Mouse (Mus musculus): ENCODE results near the gene Dnah3. TPM values are rescaled to one million over a fixed set of nuclear protein-coding genes. Genes with fewer than 3 reads are reported as not detected.

Gene Dnah3
- polyA plus RNA-seq, 1 experiment from 2014 or later: not detected

- H3K9ac ChIP-seq: no peak overlapping the region
- H3K9me3 ChIP-seq: no peaks in the 10 kb centered on the region
- ATAC-seq (ENCODE audit: insufficient number of reproducible peaks, low FRiP score, low TSS enrichment, low read depth): no peak
- 90% methylated on average over 4 of the region's 4 CpGs for WGBS
- H3K27me3 ChIP-seq: no peaks in the 10 kb centered on the region
- no peak overlapping the region for H3K4me3 ChIP-seq
- H3K4me2 ChIP-seq: no peak overlapping the region
- no peak overlapping the region for H3K27ac ChIP-seq
- peaks cover 14% of the 10 kb centered on the region; the same call in 1 of the 2 replicates for H3K4me1 ChIP-seq
- no peaks in the 10 kb centered on the region for H3K36me3 ChIP-seq
Observed at GRCm38 (mm10) chr7:119892742-119893141, 202.3 kb downstream of the Dnah3 start.

DNA sequence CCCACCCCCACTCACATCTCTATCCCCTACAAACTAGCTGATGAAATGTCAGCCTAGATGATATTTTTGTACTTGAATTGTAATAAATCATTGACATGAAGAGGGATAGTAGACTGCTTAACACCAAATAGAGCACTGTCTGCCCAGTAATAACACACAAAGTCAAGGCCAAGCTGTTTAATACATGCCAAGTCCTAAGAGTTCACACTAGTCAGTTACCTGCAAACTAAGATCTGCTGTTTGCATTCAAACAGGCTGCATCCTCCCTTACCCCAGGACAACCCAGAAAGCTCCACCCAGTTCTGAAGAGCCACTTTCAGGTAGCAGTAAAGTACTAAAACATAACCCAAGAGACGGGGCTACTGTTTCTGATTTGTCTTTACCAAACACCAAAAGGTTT is 202.9 kb downstream of the Dnah3 start:
- H3K4me3 ChIP-seq: no peak overlapping the region
- 79% methylated on average over 1 of the region's 1 CpGs for WGBS
- no peak for ATAC-seq (ENCODE audit: insufficient number of reproducible peaks, low FRiP score, low TSS enrichment, low read depth)

GRCm38 (mm10) chr7:119887887-119888286 is 207.2 kb downstream of the Dnah3 start:
- Histone ChIP-seq H3K4me1 (no peaks in the 10 kb centered on the region), H3K9ac (no peak overlapping the region), H3K4me2 (no peak overlapping the region), H3K27me3 (no peaks in the 10 kb centered on the region), H3K4me3 (no peak overlapping the region), H3K36me3 (no peaks in the 10 kb centered on the region), H3K27ac (no peak overlapping the region), H3K9me3 (no peaks in the 10 kb centered on the region)
- ATAC-seq (ENCODE audit: insufficient number of reproducible peaks, low FRiP score, low TSS enrichment, low read depth): no peak
- 88% methylated on average over 4 of the region's 4 CpGs for WGBS

More for the DNA sequence above, 202.9 kb downstream of the Dnah3 start:
- Histone ChIP-seq H3K4me1 (peaks cover 14% of the 10 kb centered on the region; the same call in 1 of the 2 replicates), H3K9me3 (no peaks in the 10 kb centered on the region), H3K4me2 (no peak overlapping the region), H3K27me3 (no peaks in the 10 kb centered on the region), H3K36me3 (no peaks in the 10 kb centered on the region), H3K27ac (no peak overlapping the region), H3K9ac (no peak overlapping the region)

DNA sequence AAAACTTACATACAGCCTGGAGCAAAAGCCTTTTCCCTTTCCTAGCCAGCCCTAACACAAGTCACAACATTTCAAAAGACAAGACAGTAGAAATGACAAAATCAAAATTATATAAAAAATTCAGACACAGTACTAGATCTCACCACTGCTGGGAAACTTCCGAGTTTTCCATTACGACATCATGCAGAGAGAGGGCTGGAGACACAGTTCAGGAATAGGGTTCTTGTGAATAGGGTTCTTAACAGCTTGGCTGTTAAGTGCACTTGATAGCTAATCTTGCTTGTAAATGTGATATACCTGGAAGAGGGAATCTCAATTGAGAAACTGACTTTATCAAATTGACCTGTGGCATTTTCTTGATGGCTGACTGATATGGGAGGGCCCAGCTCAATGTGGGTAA is 213.9 kb downstream of the Dnah3 start:
- Histone ChIP-seq H3K4me3 (no peak overlapping the region), H3K9me3 (no peaks in the 10 kb centered on the region), H3K4me2 (no peak overlapping the region), H3K9ac (no peak overlapping the region), H3K27ac (no peak overlapping the region), H3K4me1 (no peaks in the 10 kb centered on the region), H3K27me3 (no peaks in the 10 kb centered on the region), H3K36me3 (peaks cover 6% of the 10 kb centered on the region; the same call in 1 of the 2 replicates)
- 96% methylated on average over 2 of the region's 2 CpGs for WGBS
- ATAC-seq (ENCODE audit: insufficient number of reproducible peaks, low FRiP score, low TSS enrichment, low read depth): no peak

DNA sequence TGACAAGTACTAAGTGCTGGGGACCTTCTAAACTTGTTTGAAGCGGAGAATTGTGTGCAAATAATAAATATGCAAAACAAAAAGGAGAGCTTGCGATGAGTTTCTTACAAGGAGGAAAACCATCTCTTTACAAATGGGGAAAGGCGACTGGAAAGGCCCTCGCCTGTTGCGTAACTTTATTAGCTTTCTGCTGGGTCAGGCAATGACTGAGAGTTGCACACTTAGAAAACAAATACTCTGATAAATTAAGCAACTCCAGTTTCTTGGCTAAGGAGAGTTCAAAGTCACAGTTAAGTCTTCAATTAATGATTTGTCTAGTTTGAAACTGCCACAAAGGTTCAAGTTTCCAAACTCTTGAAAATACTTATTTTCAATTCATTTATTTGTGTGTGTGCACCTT is 214.7 kb downstream of the Dnah3 start:
- no peaks in the 10 kb centered on the region for H3K27me3 ChIP-seq
- no peak overlapping the region for H3K27ac ChIP-seq
- H3K36me3 ChIP-seq: peaks cover 6% of the 10 kb centered on the region; the same call in 1 of the 2 replicates
- H3K9me3 ChIP-seq: no peaks in the 10 kb centered on the region
- H3K4me3 ChIP-seq: no peak overlapping the region
- H3K4me2 ChIP-seq: no peak overlapping the region
- ATAC-seq (ENCODE audit: insufficient number of reproducible peaks, low FRiP score, low TSS enrichment, low read depth): no peak
- WGBS: 84% methylated on average over 5 of the region's 5 CpGs
- H3K4me1 ChIP-seq: 0 out of 2 replicates have a peak, but pooled peaks cover 2% of the 10 kb centered on the region
- no peak overlapping the region for H3K9ac ChIP-seq

DNA sequence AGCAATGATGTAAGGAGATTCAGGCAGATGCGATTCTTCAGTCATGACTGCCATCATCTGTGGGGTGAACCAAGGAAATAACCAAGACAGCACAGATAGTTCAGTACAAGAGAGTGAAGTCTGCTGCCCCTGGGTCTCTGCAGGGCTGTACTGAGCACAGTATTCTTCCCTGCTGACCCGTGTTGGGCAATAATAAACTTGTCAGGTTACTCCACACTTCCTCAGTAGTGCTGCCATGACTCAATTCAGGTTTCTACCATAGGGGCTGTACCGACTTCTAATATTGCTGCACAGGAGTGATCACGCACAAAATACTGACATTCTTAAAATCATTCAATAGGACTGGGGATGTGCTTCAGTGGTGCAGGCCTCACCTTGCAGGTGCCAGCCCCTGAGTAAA is 215.9 kb downstream of the Dnah3 start:
- ATAC-seq (ENCODE audit: insufficient number of reproducible peaks, low FRiP score, low TSS enrichment, low read depth): no peak
- Histone ChIP-seq H3K9me3 (no peaks in the 10 kb centered on the region), H3K36me3 (peaks cover 6% of the 10 kb centered on the region; the same call in 1 of the 2 replicates), H3K4me1 (0 out of 2 replicates have a peak, but pooled peaks cover 2% of the 10 kb centered on the region), H3K27me3 (no peaks in the 10 kb centered on the region), H3K27ac (no peak overlapping the region), H3K4me3 (no peak overlapping the region), H3K9ac (no peak overlapping the region), H3K4me2 (no peak overlapping the region)
- 88% methylated on average over 4 of the region's 4 CpGs for WGBS

- H3K27me3 ChIP-seq: no peaks in the 10 kb centered on the region
- no peak overlapping the region for H3K27ac ChIP-seq
- no peak overlapping the region for H3K4me3 ChIP-seq
- H3K4me1 ChIP-seq: 0 out of 2 replicates have a peak, but pooled peaks cover 2% of the 10 kb centered on the region
- H3K36me3 ChIP-seq: peaks cover 6% of the 10 kb centered on the region; the same call in 1 of the 2 replicates
- no peak overlapping the region for H3K9ac ChIP-seq
- no peak overlapping the region for H3K4me2 ChIP-seq
- no peak for ATAC-seq (ENCODE audit: insufficient number of reproducible peaks, low FRiP score, low TSS enrichment, low read depth)
- no peaks in the 10 kb centered on the region for H3K9me3 ChIP-seq
- WGBS: 63% methylated on average over 3 of the region's 3 CpGs
Observed at GRCm38 (mm10) chr7:119875776-119876440, 219.2 kb downstream of the Dnah3 start.

DNA sequence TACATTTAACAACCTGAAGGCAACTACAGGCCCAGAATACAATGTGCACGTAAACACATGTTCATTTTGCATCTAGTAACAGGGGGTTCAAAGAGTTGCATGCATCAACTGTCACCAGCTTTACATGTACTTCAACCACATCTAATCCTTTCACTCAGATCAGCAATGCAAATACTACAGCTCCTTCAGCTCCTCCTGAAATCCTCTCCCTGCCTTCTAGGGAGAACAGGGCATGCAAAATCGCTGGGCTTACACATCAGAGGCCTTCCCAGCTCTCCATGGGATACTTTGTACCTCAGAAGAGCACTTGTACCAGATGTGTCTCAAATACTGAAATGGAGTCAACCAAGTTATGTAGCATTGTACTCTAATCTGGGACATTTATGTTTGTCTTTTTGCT is 222.0 kb downstream of the Dnah3 start:
- Histone ChIP-seq H3K4me1 (0 out of 2 replicates have a peak, but pooled peaks cover 2% of the 10 kb centered on the region), H3K4me3 (no peak overlapping the region), H3K9me3 (no peaks in the 10 kb centered on the region), H3K27me3 (no peaks in the 10 kb centered on the region), H3K9ac (no peak overlapping the region), H3K4me2 (no peak overlapping the region), H3K36me3 (0 out of 2 replicates have a peak, but pooled peaks cover 2% of the 10 kb centered on the region), H3K27ac (no peak overlapping the region)
- 58% methylated on average over 2 of the region's 2 CpGs for WGBS
- no peak for ATAC-seq (ENCODE audit: insufficient number of reproducible peaks, low FRiP score, low TSS enrichment, low read depth)

Other genes starting within 250 kb of the Dnah3 start
- 9.1 and 9.9 TPM in 2 replicates for gene Lyrm1, start 199.4 kb downstream of the Dnah3 start, polyA plus RNA-seq (2015; fragmentation: Nextera tagmentation; extraction: Ambion mirVana)
- gene Dcun1d3, start 199.0 kb downstream of the Dnah3 start, polyA plus RNA-seq (2015; fragmentation: Nextera tagmentation; extraction: Ambion mirVana): 12.9 and 13.9 TPM in 2 replicates
- 28.2 and 29.2 TPM in 2 replicates for gene Tmem159, start 7.1 kb upstream of the Dnah3 start, polyA plus RNA-seq (2015; fragmentation: Nextera tagmentation; extraction: Ambion mirVana)
- 0.51 and 0.58 TPM in 2 replicates for gene Zp2, start 50.0 kb upstream of the Dnah3 start, polyA plus RNA-seq (2015; fragmentation: Nextera tagmentation; extraction: Ambion mirVana)
- gene Anks4b, start 78.6 kb upstream of the Dnah3 start, polyA plus RNA-seq (2015; fragmentation: Nextera tagmentation; extraction: Ambion mirVana): not detected in 2 replicates
- 8.2 and 14.2 TPM in 2 replicates for gene Crym, start 106.8 kb upstream of the Dnah3 start, polyA plus RNA-seq (2015; fragmentation: Nextera tagmentation; extraction: Ambion mirVana)
- not detected in 2 replicates for gene Abca14, start 108.7 kb upstream of the Dnah3 start, polyA plus RNA-seq (2015; fragmentation: Nextera tagmentation; extraction: Ambion mirVana)
- gene Abca15, start 233.4 kb upstream of the Dnah3 start, polyA plus RNA-seq (2015; fragmentation: Nextera tagmentation; extraction: Ambion mirVana): not detected in 2 replicates